Mouse (Mus musculus) ES-Bruce4 (cell line): ENCODE data around the gene Man1c1.

Experiments
- CTCF ChIP-seq: IDR thresholded peaks from one replicate; pipeline ENCODE4 v1.8.1; 2011; ENCODE audit warnings: low read depth, low read length
- EP300 ChIP-seq: IDR thresholded peaks from 2 replicates; pipeline ENCODE4 v1.6.1; 2011; ENCODE audit warnings: low read depth, low read length; ENCODE audit not compliant: insufficient read depth
- POLR2A ChIP-seq: IDR thresholded peaks from one replicate; pipeline ENCODE4 v1.8.1; 2011; ENCODE audit warnings: low read length; ENCODE audit not compliant: insufficient read depth

- TF ChIP-seq CTCF = no peak
- TF ChIP-seq EP300 = no peak
- TF ChIP-seq POLR2A = no peak
These were observed 46.2 kb upstream of the Man1c1 start for GRCm38 (mm10) chr4:134750263-134750662.
